Mouse (Mus musculus): ENCODE data around the gene R3hdm4. TPM values are rescaled to one million over a fixed set of nuclear protein-coding genes. Genes with fewer than 3 reads are reported as not detected.

R3hdm4 gene
- total and polyA plus RNA-seq, 2 experiments from 2014 or later = 133 to 267 TPM

- 7% methylated on average over 35 of the region's 35 CpGs for WGBS
- ATAC-seq (0 out of 2 replicates have a peak, but pooled peaks have one; percentile 13), DNase-seq (ENCODE audit: low spot score) (no peak)
- H3K4me1 ChIP-seq (ENCODE audit: insufficient read depth, low read length) = peaks cover 24% of the 10 kb centered on the region
- H3K9ac ChIP-seq (replicated peaks; ENCODE audit: low read length) = no peak overlapping the region; the same call in 1 of the 2 replicates
- no peaks in the 10 kb centered on the region for H3K9me3 ChIP-seq (ENCODE audit: low read length)
- no peak overlapping the region for H3K27ac ChIP-seq
- H3K4me2 ChIP-seq (ENCODE audit: low read depth, low read length) = peak overlapping the region; percentile 27; the same call in 1 of the 2 replicates
- peak overlapping the region; percentile 15; the same call in 1 of the 2 replicates for H3K4me3 ChIP-seq (ENCODE audit: low read length)
- no peaks in the 10 kb centered on the region for H3K36me3 ChIP-seq (ENCODE audit: insufficient read depth, low read length)
- peaks cover 53% of the 10 kb centered on the region for H3K27me3 ChIP-seq (ENCODE audit: insufficient read depth, low read length)
- no peak for TF ChIP-seq CTCF (IDR thresholded peaks at IDR 0.05; ENCODE audit: low read depth)
Observed at GRCm38 (mm10) chr10:79918231-79919078, 2.6 kb downstream of the R3hdm4 start.

DNA sequence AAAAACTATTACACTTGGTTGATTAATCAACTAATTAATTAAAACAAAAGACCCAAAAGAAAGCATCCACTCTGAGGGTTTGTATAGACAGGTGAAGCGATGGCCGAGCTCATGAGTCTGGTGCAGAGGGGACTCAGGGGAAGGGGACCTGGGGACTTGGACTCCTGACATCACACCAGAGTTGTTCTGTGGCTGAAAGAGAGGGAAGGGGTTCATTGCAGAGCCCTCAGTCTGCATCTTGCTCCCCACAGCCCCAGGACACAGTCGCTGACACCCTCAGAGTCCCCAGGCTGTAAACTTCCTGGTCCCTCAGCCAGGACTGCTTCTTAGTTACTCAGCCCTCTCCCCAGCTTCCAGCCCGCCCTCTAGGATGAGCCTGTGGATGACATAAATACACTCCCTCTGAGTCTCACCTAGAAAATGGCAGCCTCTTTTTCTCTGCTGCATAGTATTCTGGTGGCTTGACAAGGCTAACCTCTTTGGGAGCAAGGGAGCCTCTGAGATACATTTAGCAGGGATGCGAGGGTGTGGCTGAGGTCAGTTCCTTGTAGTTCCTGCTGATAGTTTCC lies 3.4 kb downstream of the R3hdm4 start:
- peaks cover 24% of the 10 kb centered on the region for H3K4me1 ChIP-seq (ENCODE audit: insufficient read depth, low read length)

GRCm38 (mm10) chr10:79916808-79917531 lies 4.0 kb downstream of the R3hdm4 start, which contains the start of gene Kiss1r:
Gene Kiss1r (plus strand): TSS chr10:79916971.
- Histone ChIP-seq H3K27me3 (ENCODE audit: insufficient read depth, low read length) (peaks cover 39% of the 10 kb centered on the region), H3K9ac (replicated peaks; ENCODE audit: low read length) (peak within 1 kb of the TSS; percentile 92), H3K4me3 (ENCODE audit: low read length) (peak within 1 kb of the TSS; percentile 80), H3K27ac (peak within 1 kb of the TSS; percentile 78), H3K4me2 (ENCODE audit: low read depth, low read length) (peak within 1 kb of the TSS; percentile 97), H3K9me3 (ENCODE audit: low read length) (no peaks in the 10 kb centered on the region), H3K4me1 (ENCODE audit: insufficient read depth, low read length) (peaks cover 24% of the 10 kb centered on the region), H3K36me3 (ENCODE audit: insufficient read depth, low read length) (no peaks in the 10 kb centered on the region)
- ATAC-seq (peak; percentile 78), DNase-seq (ENCODE audit: low spot score) (peak; percentile 88)
- 2% methylated on average over 42 of the region's 42 CpGs for WGBS
- TF ChIP-seq CTCF (IDR thresholded peaks at IDR 0.05; ENCODE audit: low read depth) = no peak

More for the DNA sequence above, 3.4 kb downstream of the R3hdm4 start:
- WGBS = 72% methylated on average over 5 of the region's 5 CpGs
- peak overlapping the region; percentile 92; the same call in 1 of the 2 replicates for H3K9ac ChIP-seq (replicated peaks; ENCODE audit: low read length)
- H3K4me3 ChIP-seq (ENCODE audit: low read length) = peak overlapping the region; percentile 80
- DNase-seq (ENCODE audit: low spot score) (no peak), ATAC-seq (no peak)
- peaks cover 45% of the 10 kb centered on the region for H3K27me3 ChIP-seq (ENCODE audit: insufficient read depth, low read length)
- H3K9me3 ChIP-seq (ENCODE audit: low read length) = no peaks in the 10 kb centered on the region
- peak overlapping the region; percentile 97 for H3K4me2 ChIP-seq (ENCODE audit: low read depth, low read length)
- TF ChIP-seq CTCF (IDR thresholded peaks at IDR 0.05; ENCODE audit: low read depth) = no peak
- no peaks in the 10 kb centered on the region for H3K36me3 ChIP-seq (ENCODE audit: insufficient read depth, low read length)
- H3K27ac ChIP-seq = no peak overlapping the region

DNA sequence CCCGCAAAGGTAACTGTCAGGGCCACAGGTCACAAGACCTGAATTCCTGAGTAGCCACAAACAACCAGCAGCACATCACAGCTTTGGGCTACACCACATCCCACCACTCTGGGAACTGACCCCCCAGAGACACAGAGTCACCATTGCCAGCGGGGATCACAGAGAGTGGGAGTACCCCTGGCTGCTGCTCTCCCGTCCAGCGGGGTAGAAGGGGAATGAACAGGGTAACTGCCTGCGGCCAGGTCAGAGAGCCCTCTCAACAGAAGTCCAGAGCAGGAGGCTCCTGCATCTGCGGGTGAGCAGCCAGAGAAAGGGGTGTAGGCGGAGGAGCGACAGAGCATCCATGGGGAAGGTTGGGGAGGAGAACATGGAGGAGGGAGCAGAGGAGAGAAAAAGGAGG lies 4.9 kb downstream of the R3hdm4 start:
- H3K4me2 ChIP-seq (ENCODE audit: low read depth, low read length) = peak overlapping the region; percentile 97
- peak overlapping the region; percentile 80 for H3K4me3 ChIP-seq (ENCODE audit: low read length)
- TF ChIP-seq CTCF (IDR thresholded peaks at IDR 0.05; ENCODE audit: low read depth) = no peak
- 0 out of 2 replicates have a peak, but pooled peaks cover 3% of the 10 kb centered on the region for H3K36me3 ChIP-seq (ENCODE audit: insufficient read depth, low read length)
- H3K27me3 ChIP-seq (ENCODE audit: insufficient read depth, low read length) = peaks cover 32% of the 10 kb centered on the region
- DNase-seq (ENCODE audit: low spot score) (no peak), ATAC-seq (no peak)
- WGBS = 8% methylated on average over 8 of the region's 8 CpGs
- H3K9me3 ChIP-seq (ENCODE audit: low read length) = no peaks in the 10 kb centered on the region
- peak overlapping the region; percentile 32; the same call in 1 of the 2 replicates for H3K27ac ChIP-seq
- peak overlapping the region; percentile 92 for H3K9ac ChIP-seq (replicated peaks; ENCODE audit: low read length)
- H3K4me1 ChIP-seq (ENCODE audit: insufficient read depth, low read length) = peaks cover 19% of the 10 kb centered on the region

DNA sequence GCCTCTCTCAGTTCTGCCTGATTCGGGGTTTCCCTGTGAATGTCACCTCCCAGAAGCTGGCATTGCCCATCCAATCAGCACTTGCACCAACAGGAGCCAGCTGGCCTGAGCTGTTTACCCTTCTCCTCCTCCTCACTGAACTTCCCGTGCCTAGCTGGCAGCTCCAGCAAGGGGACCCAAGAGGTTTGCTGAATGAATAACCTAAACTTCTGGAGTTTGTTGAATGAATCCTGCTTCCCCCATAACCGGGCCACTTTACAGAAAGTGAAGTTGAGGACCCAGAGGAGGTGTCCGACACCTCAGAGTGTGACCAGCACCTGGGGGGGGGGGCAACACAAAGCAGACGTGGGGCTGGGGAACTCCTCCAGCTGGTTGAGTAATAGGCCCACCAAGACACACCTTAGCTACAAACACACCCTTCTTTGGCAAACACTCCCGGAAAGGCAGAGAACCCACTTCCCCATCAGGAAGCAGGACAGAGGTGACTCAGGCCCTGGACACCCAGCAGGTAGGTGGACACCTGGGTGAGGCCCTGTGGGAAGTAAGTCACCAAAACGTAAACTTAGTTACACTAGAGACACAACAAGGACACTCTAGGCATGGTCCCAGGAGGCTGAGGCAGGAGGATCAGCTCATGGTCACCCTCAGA lies 5.9 kb downstream of the R3hdm4 start:
- 63% methylated on average over 7 of the region's 7 CpGs for WGBS
- Histone ChIP-seq H3K4me3 (ENCODE audit: low read length) (no peak overlapping the region), H3K9ac (replicated peaks; ENCODE audit: low read length) (no peak overlapping the region), H3K4me2 (ENCODE audit: low read depth, low read length) (0 out of 2 replicates have a peak overlapping the region, but pooled peaks have one; percentile 97), H3K4me1 (ENCODE audit: insufficient read depth, low read length) (peaks cover 14% of the 10 kb centered on the region), H3K9me3 (ENCODE audit: low read length) (no peaks in the 10 kb centered on the region), H3K36me3 (ENCODE audit: insufficient read depth, low read length) (0 out of 2 replicates have a peak, but pooled peaks cover 7% of the 10 kb centered on the region), H3K27ac (no peak overlapping the region; the same call in 1 of the 2 replicates), H3K27me3 (ENCODE audit: insufficient read depth, low read length) (peaks cover 22% of the 10 kb centered on the region)
- ATAC-seq (no peak), DNase-seq (ENCODE audit: low spot score) (no peak)
- no peak for TF ChIP-seq CTCF (IDR thresholded peaks at IDR 0.05; ENCODE audit: low read depth)

Measured in hindbrain, postnatal 0 days (tissue).